Mouse (Mus musculus) lung, postnatal 10 days (tissue): Measurements from ENCODE around the gene Gm8334.
"Not testable (repeated sequence)": the region's sequence is repeated elsewhere in the genome, so short reads cannot be mapped to it uniquely, and the experiment has no call there.

Experiments
- DNase-seq: peaks from one replicate; pipeline ENCODE4 v3.0.0; 2021

Gm8334 gene

DNA sequence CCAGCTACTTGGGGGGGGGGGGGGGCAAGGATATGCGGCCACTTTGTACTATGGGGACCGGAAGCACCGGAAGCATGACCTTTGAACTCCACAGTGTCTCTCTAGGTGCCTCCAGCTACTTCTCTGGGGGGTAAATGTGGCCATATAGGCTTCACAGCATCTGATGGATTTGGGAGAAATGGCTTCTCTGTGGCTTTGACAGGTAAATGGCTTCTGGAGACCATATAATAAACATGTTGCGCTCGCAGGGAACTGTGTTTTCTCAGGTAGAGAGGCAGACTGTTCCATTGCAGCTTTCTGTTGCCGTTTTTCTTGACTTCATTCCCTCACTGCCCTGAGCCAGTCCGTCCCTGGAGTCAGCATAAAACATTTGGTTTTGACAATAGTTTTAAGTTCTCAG is at the start of gene Gm8334:
Gene Gm8334, minus strand, starts transcription at position 101 of the 400 bp plus-strand sequence.
- not testable (repeated sequence) for DNase-seq

DNA sequence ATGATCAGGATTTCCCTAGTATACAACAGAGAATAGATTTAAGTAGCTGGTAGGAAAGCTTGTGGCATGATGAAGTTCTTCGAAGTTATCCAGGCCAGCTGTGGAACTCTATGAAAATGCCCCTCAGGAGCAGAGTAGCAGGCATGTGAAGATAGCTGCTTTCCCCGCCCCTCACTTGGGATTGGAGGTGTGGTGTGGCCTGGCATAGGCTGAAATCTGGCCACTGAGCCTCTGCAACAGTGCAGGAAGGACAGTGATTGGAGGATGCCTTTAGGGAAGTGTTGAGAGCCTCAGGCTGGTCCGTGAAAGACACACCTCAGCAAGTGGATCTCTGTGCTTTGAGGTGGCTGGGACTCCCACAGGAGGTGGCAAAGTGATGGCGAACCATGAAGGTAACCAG is 48.3 kb upstream of the Gm8334 start, which contains the start of gene Gm15127:
Gene Gm15127, plus strand, starts transcription at position 301 of the 400 bp plus-strand sequence.
- not testable (repeated sequence) for DNase-seq
